Mouse (Mus musculus) embryonic fibroblast, embryonic 13.5 days (primary cell): ENCODE data around the gene Rasgrp4.

Experiments used
- CTCF ChIP-seq: IDR thresholded peaks from 2 replicates; pipeline ENCODE4 v1.5.1; 2011; ENCODE audit warnings: mild to moderate bottlenecking, control low read depth, low read length, moderate library complexity, borderline replicate concordance; ENCODE audit not compliant: insufficient read depth
- POLR2A ChIP-seq: IDR thresholded peaks from 2 replicates; pipeline ENCODE4 v1.6.1; 2011; ENCODE audit warnings: low read depth, mild to moderate bottlenecking, control low read depth, low read length, moderate library complexity

GRCm38 (mm10) chr7:29172390-29173016 is 37.9 kb downstream of the Rasgrp4 start:
- TF ChIP-seq CTCF (no peak), POLR2A (no peak)
